23 mouse cellular contexts compared by ENCODE assay signal in genomic region chr5:144261309-144261708, GRCm38 (mm10). TPM values are rescaled to one million over a fixed set of nuclear protein-coding genes. Genes with fewer than 3 reads are reported as not detected.
DNase-seq lines count a peak whose midpoint lies in the region; ATAC-seq and TF ChIP-seq lines count a peak whose summit lies in the region.
"Had no signal": no experiment of that assay in that cellular context is flagged by ENCODE, and none has a peak within 500 bp of the region (broad histone marks: within the 10 kb centered on the region; RNA-seq: fewer than 3 reads in every experiment).

No protein-coding gene starts in this region.

- no peaks in the 10 kb centered on the region for H3K9me3 ChIP-seq in liver, embryonic 11.5 days (ENCODE audit: control insufficient read depth, low read length)
- H3K9me3 ChIP-seq: embryonic facial prominence, embryonic 15.5 days; forebrain, embryonic 10.5 days; heart, embryonic 10.5 days; heart, embryonic 15.5 days; hindbrain, embryonic 13.5 days had no signal

- H3K4me3 ChIP-seq in liver, adult 2 months (ENCODE audit: insufficient read depth, low read depth, low read length): no peak overlapping the region
- no peak overlapping the region for H3K4me3 ChIP-seq in liver, embryonic 11.5 days (ENCODE audit: low read depth, low read length)
- H3K4me3 ChIP-seq in myocyte: no peak overlapping the region
- H3K4me3 ChIP-seq: embryonic facial prominence, embryonic 15.5 days; erythroblast, embryonic 14.5 days; forebrain, embryonic 10.5 days; heart, embryonic 10.5 days; heart, embryonic 15.5 days; hindbrain, embryonic 13.5 days had no signal

- ATAC-seq in liver, embryonic 11.5 days (replicated peaks; ENCODE audit: low FRiP score): no peak
- ATAC-seq: forebrain, embryonic 14.5 days; hindbrain, postnatal 0 days had no signal

- 66% methylated on average over 9 of the region's 9 CpGs for WGBS in liver, adult 2 months
- WGBS in liver, embryonic 11.5 days: 87% methylated on average over 9 of the region's 9 CpGs

- TF ChIP-seq CTCF in liver, adult 2 months (IDR thresholded peaks at IDR 0.05; ENCODE audit: low read depth, low read length): no peak

- H3K27ac ChIP-seq in liver, adult 2 months (replicated peaks; ENCODE audit: insufficient read depth, low read depth, low read length): peak overlapping the region; percentile 21; the same call in 1 of the 2 replicates
- no peak overlapping the region for H3K27ac ChIP-seq in liver, embryonic 11.5 days (ENCODE audit: low read depth, low read length)
- H3K27ac ChIP-seq: embryonic facial prominence, embryonic 15.5 days; forebrain, embryonic 10.5 days; heart, embryonic 15.5 days; hindbrain, embryonic 13.5 days; hindbrain, postnatal 0 days had no signal

- H3ac ChIP-seq in myocyte (ENCODE audit: control insufficient read depth, insufficient read length): no peak overlapping the region

- peaks cover 16% of the 10 kb centered on the region for H3K36me3 ChIP-seq in liver, adult 2 months (ENCODE audit: control insufficient read depth, insufficient read depth, low read length)
- peaks cover 7% of the 10 kb centered on the region for H3K36me3 ChIP-seq in liver, embryonic 11.5 days (ENCODE audit: control insufficient read depth, insufficient read depth, low read length)
- H3K36me3 ChIP-seq in myocyte (ENCODE audit: control insufficient read depth, insufficient read depth): peaks cover 30% of the 10 kb centered on the region

- H3K9ac ChIP-seq in liver, adult 2 months (ENCODE audit: low read depth, low read length): no peak overlapping the region
- H3K9ac ChIP-seq in liver, embryonic 11.5 days (ENCODE audit: low read depth, low read length): no peak overlapping the region
- H3K9ac ChIP-seq: embryonic facial prominence, embryonic 15.5 days; heart, embryonic 15.5 days; hindbrain, embryonic 13.5 days had no signal

- H3K4me1 ChIP-seq in liver, adult 2 months (ENCODE audit: control insufficient read depth, insufficient read depth, low read length): peaks cover 38% of the 10 kb centered on the region
- peaks cover 32% of the 10 kb centered on the region for H3K4me1 ChIP-seq in liver, embryonic 11.5 days (replicated peaks; ENCODE audit: control insufficient read depth, insufficient read depth, low read length)

- H3K79me2 ChIP-seq in liver, adult 2 months (ENCODE audit: control insufficient read depth, insufficient read depth, low read length): peaks cover 57% of the 10 kb centered on the region
- H3K79me2 ChIP-seq in myocyte (ENCODE audit: control insufficient read depth, insufficient read depth): peaks cover 77% of the 10 kb centered on the region

- DNase-seq in heart, adult 11 months: peak; percentile 91
- DNase-seq in heart, postnatal 4 days: no peak
- peak; percentile 52 for DNase-seq in kidney, adult 11 months
- no peak for DNase-seq in kidney, postnatal 10 days
- DNase-seq in liver, adult 2 months (ENCODE audit: extremely low read depth, low read depth, low spot score): no peak
- no peak for DNase-seq in liver, embryonic 11.5 days (ENCODE audit: low spot score)
- DNase-seq in adrenal gland, postnatal 4 days (ENCODE audit: low spot score in 2 of 2): no peak
- DNase-seq: adrenal gland, postnatal 25 days; cerebellum, adult 11 months; cerebellum, adult 8-10 months; cerebellum, postnatal 14 days; embryo, embryonic 11 days; gastrocnemius, postnatal 36 days; heart, adult 18-20 months had no signal

- H3K4me2 ChIP-seq in liver, embryonic 11.5 days: no peak overlapping the region
- H3K4me2 ChIP-seq in myocyte (ENCODE audit: low read depth): no peak overlapping the region
- H3K4me2 ChIP-seq: embryonic facial prominence, embryonic 15.5 days; heart, embryonic 15.5 days; hindbrain, embryonic 13.5 days had no signal

- H3K27me3 ChIP-seq in liver, adult 2 months (ENCODE audit: control insufficient read depth, insufficient read depth, low read length): no peaks in the 10 kb centered on the region
- H3K27me3 ChIP-seq in liver, embryonic 11.5 days (replicated peaks; ENCODE audit: control insufficient read depth, insufficient read depth, low read length): no peaks in the 10 kb centered on the region
- H3K27me3 ChIP-seq in myocyte (ENCODE audit: control insufficient read depth, insufficient read depth, insufficient read length): no peaks in the 10 kb centered on the region
- H3K27me3 ChIP-seq: embryonic facial prominence, embryonic 15.5 days; heart, embryonic 15.5 days; hindbrain, embryonic 13.5 days had no signal

- no peak for TF ChIP-seq POLR2A in liver, adult 2 months (IDR thresholded peaks at IDR 0.05; ENCODE audit: extremely low read depth, insufficient read depth, low read length)
- TF ChIP-seq POLR2A in myocyte (IDR thresholded peaks at IDR 0.05; ENCODE audit: insufficient read length, low read depth): no peak

TF ChIP-seq in myocyte, 11 proteins besides CTCF, POLR2A, EP300 and RAD21:
- TF ChIP-seq TCF12 (IDR thresholded peaks at IDR 0.05; ENCODE audit: insufficient read depth, poor library complexity, severe bottlenecking) (no peak), POLR2AphosphoS2 (IDR thresholded peaks at IDR 0.05; ENCODE audit: insufficient read length, low read depth) (peak; percentile 72), USF1 (IDR thresholded peaks at IDR 0.05; ENCODE audit: low read depth) (no peak), SRF (IDR thresholded peaks at IDR 0.05; ENCODE audit: control insufficient read depth, insufficient read length, low read depth) (no peak)

RNA-seq across cellular contexts. Expression of gene Bri3, which starts 17.1 kb away (rescaled TPM):
- 100 to 1,000 TPM; 180 to 221 TPM for total RNA-seq in heart, postnatal 4 days (2021)
- total RNA-seq in liver, adult 2 months (2014; rRNA removed): 24.9 and 29.5 TPM in 2 replicates
- polyA plus RNA-seq in liver, adult 2 months (2012; rRNA removed): 74.6 and 85.7 TPM in 2 replicates
- 59.2 and 61.0 TPM in 2 replicates for polyA plus RNA-seq in liver, embryonic 11.5 days (2014; fragmentation: Nextera tagmentation; extraction: Ambion mirVana)
- 153 TPM for polyA plus RNA-seq in myocyte (2012; fragmentation: generic; extraction: Trizol)
- 100 to 1,000 TPM; 102 to 108 TPM for total RNA-seq in adrenal gland, postnatal 4 days (2021)

RNA-seq across cellular contexts. Expression of gene Tecpr1, which starts 37.9 kb away (rescaled TPM):
- total RNA-seq in heart, postnatal 4 days (2021): 10 to 100 TPM; 24.1 to 26.0 TPM
- total RNA-seq in liver, adult 2 months (2014; rRNA removed): 5.9 and 6.6 TPM in 2 replicates
- 9.3 and 13.0 TPM in 2 replicates for polyA plus RNA-seq in liver, adult 2 months (2012; rRNA removed)
- polyA plus RNA-seq in liver, embryonic 11.5 days (2014; fragmentation: Nextera tagmentation; extraction: Ambion mirVana): 7.5 and 8.9 TPM in 2 replicates
- polyA plus RNA-seq in myocyte (2012; fragmentation: generic; extraction: Trizol): 19.2 TPM
- 10 to 100 TPM; 68.5 to 70.9 TPM for total RNA-seq in adrenal gland, postnatal 4 days (2021)

Comparison
In these comparisons a context has a peak if more than half of its experiments do, and no peak if none do; other contexts are left out.
1. DNase-seq: peak in heart, adult 11 months (single experiment) and kidney, adult 11 months (single experiment); none in heart, postnatal 4 days (single experiment), kidney, postnatal 10 days (single experiment), liver, adult 2 months (single experiment), liver, embryonic 11.5 days (single experiment) and adrenal gland, postnatal 4 days (0 of 2).